Mouse (Mus musculus) right cerebral cortex, postnatal 25 days (tissue): ENCODE results near the gene Rnase13.
"Not testable (repeated sequence)": the region's sequence is repeated elsewhere in the genome, so short reads cannot be mapped to it uniquely, and the experiment has no call there.

Experiments used
- DNase-seq: peaks from one replicate; pipeline ENCODE4 v3.0.0; 2022

Gene Rnase13

DNA sequence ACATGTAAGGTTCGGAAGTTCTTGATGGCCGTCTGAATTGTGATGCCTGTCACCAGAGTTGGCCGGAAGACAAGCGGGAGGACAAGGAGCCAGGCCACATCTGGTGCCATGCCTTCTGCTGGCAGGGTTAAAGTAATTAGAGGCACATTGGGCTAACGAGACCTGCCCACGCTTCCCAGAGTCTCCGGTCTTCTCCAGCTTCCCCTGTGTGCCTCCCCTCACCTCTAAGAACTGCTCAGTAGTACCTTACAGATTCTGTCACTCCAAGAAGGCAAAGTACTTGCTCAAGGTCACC is at the start of gene Rnase13:
TSS of gene Rnase13 (minus strand) at position 203 of the 295 bp plus-strand sequence.
- no peak for DNase-seq

DNA sequence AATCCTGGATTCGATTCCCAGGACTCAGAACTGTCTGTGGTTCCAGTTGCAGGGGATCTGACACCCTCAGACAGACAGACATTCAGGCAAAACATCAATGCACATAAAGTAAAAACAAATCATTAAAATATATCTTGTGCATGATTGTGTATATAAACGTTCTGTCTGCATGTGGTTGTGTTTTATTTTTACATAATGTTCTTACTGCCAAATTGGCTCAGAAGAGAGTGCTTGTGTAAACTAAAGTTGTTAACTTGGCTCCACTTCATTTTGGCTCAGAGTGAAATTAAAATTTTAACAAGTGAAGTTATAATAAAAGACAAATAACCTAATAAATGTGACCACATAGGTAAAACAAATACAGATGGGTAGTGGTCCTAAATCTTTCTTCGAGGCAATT is 44.8 kb upstream of the Rnase13 start:
- DNase-seq, result no peak

DNA sequence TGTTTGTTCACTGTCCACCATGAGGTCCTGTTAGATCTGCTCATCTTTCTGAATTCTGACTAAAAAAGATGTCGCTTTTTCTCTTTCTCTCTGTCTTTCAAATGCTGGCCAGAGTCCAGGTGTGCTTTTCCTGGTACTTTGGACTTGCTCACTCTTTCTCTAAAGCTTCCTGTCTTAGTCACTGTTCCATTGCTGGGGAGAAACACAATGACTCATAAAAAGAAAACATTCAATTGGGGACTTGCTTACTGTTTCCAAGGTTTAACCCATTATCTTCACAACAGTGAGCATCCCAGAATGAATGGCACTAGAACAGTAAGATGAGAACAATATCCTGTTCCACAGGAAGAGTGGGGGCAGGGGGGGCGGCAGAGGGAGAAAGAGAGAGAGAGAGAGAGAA is 37.7 kb upstream of the Rnase13 start:
- no peak for DNase-seq

DNA sequence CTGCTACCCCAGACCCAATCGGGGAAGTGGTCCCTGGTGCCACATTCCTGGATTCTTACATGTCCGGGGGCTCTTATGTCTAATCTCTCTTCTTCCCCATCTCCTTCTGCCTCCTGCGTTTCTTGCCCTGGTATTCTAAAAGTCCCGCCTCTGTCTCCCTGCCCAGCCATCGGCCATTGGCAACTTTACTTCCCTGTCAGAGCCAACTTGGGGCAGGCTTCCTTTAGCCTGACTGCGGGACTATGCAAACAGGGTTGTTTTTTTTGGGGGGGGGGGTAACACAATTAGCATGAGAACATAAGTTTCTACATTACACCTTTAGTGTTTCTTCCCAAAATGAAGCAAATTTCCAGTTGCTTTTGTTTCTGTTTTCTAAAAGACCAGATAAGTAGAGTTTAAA is 20.8 kb upstream of the Rnase13 start:
- no peak for DNase-seq

DNA sequence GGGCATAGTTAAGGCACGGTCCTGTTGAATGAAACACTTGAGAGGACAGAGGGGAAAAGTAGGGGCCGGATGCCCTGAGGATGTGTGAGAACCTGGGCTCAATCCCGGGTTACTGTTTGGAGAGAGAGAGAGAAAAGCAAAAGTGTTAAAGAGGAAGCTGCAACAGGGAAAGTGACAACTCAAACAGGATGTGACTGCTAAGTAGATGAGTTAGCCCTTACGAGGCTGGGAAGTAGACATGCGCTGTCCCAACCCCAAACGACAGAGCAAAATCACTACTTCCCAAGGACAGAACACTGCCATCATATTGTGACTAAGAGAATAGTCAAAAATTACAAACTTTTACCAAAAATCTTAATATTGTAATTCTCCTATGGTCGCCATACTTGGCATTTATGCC is 19.7 kb upstream of the Rnase13 start:
- no peak for DNase-seq

DNA sequence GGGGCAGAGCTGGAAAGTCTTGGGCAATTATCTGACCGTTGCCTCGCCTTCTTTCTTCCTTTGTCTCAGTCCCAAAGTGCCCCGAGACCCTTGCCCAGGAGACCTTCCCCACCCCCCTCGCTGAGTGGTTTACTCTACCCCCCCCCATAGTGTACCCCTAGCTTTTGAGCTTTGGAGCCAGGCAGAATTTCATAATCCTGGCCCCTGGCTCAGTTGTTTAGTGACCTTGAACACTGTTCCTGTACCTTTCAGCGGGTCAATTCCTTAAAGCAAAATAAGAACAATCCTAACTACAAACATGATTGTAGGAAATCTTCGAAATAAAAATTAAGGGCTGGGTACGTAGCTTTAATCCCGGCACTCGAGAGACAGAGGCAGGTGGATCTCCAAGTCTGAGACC is 19.0 kb upstream of the Rnase13 start:
- DNase-seq, result no peak

DNA sequence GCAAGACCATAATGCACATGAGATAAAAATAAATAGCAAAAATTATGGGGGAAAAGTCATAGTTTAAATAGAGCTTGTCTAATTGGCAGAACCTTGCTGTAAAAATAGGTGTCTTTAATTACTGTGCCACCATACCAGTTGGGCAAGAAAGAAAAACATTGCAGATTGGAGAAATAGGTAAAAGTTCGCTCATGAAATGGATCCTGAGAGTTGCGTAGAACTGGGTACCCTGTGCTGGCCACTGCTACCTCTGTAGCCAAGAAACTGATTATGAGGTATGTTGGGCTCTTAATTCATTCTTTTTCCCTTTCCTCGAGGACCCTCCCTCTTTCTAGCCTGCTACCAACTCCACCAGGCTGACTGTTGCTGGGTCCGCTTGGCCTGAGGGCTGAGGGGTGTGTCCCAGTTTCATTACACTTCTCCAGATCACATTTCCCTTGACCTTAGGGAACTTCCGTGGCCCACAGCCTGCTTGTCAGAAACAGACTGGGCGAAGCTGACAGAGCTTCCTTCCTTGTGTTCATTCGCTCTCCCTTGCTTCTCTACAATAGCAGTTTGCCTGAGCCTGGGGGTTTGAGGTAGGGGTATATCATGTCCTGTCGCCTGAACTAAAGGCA is 18.5 kb upstream of the Rnase13 start:
- no peak for DNase-seq

DNA sequence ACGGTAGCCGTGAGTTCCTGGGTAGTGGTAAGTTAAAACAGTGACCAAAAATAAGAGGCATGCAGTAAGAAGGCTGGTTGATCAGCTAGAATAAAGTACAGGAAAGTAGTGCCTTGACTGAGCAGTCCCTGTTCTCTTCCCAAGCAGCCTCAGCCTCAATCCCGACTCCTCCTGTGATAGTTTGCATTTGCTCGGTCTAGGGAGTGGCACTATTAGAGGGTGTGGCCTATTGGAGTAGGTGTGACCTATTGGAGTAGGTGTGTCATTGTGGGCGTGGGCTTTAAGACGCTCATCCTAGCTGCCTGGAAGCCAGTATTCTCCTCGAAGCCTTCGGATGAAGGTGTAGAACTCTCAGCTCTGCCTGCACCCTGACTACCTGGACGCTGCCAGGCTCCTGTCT is 16.4 kb upstream of the Rnase13 start:
- no peak for DNase-seq

DNA sequence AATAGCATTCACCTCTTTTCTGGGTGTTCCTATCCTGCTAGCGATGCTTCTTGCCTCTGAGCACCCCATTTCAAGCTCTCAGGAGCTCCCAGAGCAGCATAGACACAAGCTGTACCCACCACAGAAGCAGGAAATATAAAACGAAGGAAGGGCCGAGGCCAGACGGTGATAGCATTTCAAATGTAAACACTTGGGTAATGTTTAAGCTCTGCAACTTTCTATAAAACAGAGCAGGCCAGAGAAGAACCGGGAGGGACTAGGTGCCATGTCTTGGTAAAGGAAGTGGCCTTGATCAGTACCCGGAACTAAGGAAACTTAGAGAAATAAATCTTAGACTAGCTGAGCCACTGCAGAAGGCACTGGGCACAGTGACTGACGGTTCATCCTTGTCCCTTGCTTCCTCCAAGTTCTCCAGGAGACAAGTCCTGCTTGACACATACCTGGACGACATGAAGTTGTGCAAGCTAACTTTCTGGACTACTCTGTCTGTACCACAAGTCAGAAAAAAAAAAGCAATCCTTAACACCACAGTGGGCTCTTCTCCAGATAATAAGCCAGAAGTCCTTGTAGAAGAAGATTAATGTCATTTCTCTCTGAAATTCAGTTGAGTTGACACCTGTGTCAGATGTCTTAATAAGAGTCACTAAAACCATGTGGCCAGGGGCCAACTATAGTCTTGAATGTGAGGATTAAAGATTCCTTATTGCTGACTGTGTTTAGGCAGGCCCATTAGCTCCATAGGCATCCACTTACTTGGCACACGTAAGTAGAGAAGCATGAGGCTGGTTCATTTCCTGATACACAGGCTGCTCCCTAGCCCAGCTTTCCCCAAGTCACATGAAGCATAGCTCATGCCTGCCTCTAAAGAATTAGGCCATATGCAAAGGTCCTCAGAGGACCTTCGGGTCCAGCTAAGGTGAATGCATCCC is 9.8 kb upstream of the Rnase13 start:
- DNase-seq, result no peak

DNA sequence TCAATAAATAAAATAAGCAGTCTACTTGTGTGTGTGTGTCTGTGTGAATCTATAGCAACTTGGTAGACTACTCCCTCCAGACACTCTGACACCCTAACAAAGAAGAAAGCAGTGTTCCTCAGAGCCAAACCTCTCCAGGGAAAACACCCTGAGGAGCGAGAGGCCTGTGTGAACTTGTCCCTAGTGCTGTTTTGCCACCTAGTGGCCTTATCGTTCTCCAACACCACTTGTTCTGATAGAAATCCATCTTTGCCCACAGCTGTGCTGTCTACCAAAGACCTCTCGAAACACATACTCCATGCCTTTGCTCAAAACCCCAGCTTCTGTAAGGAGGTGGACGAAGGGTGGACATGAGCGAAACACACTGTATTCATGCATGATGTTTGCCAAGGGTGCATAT is 8.3 kb upstream of the Rnase13 start:
- peak; percentile 37 for DNase-seq

DNA sequence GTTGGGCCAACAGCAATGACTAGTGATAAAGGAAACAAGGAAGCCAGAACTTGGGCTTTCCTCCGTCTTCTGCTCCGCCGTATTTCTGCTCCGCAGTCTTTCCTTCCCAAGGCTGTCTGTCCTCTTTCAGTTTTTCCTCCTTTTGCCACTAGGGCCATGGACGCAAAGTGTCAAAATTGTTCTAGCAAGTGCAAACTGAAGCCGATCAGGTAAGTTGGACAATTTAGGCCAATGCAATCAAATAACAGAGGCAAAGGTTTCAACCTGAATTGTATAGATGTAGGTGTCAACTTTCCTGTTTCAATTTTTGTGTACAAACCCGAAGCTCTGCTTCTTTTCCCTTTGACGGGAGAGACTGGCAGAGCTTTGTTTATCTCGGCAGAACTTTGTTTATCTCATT is 7.4 kb upstream of the Rnase13 start:
- no peak for DNase-seq

DNA sequence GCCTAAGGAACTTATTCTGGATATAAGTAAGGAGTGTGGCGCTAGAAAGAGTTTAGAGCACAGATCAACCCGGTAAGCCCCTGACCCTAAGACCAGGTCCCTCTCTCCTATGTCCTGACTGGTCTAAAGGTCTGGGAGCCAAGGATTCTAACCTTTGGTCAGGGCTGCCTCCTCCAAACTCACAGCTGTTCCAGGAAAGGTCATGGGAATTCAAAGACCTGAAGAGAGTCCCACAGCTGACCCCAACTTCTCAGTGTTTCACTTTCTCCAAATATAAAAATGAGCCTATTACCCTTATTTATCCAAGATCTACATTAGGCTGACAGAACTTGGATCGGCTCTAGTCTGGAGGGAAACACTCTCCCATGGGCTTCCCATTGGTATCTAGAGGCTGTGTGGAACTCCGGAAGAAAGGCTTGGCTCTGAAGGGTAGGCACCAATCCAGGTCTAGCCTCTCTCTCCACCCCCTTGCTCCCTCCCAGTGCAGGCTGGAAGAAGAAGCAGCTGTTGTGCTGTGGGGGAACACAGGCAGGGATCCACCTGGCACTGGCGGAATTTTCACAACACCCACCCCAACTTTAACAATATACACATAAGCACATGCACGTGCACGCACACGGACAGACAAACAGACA is 6.9 kb upstream of the Rnase13 start:
- DNase-seq, result peak; percentile 71

DNA sequence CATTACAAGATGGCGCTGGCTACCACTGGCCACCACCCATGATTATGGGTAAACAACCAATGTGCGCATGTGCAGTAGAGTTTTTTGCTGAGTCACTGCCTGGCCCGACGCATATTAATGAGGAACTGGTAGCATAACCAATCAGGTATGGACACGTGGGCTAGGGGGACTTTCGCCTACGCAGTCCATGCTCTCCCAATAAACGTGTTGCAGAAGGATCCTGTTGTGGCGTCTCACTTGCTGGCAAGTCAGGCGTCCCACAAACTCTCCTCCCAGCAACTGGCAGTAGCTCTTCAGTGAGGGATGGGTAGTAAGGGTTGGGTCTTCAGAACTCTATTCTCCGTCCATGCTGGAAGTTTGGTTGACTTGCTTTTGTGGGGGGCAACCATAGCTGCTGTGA is 4.4 kb upstream of the Rnase13 start:
- not testable (repeated sequence) for DNase-seq

DNA sequence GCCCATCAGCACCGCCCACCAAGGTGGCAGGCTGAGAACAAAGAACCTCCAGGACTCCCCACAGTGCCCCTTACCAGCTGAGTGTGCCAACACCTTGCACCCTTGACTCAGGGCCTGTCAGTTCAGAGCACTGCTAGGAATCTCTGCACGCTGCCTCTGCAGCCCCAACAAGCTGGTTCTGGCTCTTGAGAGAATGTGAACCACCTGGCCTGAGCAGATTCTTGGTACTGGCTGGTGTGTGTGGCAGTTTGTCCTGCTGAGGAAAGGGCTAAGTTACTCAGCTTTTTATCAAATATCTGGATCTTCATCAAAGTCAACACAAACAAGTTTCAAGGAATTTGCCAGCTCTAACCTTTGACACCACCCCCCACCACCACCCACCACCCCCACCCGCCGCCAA is 919 bp upstream of the Rnase13 start:
- no peak for DNase-seq

DNA sequence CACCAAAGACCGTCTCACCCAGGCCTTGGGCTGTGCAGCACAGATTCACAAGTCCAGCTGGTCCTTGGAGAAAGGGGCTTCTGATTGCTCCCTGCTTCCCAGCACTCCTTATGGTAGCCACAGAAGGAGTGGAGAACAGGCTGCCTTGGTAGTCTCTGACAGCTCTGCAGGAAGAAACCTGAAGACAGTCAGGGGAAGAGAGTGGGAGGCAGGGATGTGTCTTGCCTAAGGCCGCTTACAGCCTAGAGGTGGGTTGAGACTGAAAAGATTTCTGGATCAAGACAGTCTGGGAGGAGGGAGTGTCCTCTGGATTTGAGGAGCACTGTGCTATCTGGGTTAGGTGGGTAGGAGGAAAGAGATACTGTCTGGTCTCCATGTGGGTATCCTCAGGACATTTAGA is 337 bp upstream of the Rnase13 start:
- DNase-seq, result no peak

DNA sequence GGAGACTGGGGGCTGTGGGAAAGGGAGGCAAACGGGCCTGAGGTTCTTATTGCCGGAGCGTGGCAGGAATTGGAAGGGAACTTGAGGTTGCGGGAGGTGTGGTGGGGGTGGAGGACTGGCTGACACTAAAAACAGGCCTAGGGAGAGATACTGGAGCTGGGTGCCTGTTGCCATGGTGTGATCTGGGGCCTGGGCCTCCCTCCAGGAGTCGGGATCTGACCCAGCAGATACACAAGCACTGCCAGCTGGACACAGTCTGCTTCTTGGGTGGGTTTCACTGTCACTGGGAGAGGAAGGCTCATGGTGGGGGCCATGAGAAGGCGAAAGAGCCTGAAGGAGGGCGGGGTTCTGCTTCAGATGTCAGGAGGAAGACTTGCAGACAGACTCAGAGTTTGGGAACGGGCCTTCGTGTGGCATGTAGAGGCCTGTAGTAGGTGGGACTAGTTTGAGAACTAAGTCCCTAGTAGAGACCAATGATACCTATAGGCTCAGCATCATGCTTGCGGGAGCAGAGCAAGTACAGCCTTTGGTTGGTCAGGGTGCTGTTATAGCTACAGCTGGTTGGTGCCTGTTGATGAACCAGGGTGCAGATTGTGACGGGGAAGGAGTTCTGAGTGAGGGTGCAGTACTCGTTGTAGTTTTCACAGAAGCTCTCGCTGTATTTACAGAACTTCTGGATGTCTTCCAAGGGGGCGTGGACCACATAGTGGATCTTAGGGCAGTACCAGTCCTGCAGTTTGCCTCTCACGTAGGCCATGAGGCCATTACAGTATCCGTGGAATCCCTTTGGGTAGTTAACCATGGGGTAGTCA is 608 bp downstream of the Rnase13 start:
- peak; percentile 41 for DNase-seq

DNA sequence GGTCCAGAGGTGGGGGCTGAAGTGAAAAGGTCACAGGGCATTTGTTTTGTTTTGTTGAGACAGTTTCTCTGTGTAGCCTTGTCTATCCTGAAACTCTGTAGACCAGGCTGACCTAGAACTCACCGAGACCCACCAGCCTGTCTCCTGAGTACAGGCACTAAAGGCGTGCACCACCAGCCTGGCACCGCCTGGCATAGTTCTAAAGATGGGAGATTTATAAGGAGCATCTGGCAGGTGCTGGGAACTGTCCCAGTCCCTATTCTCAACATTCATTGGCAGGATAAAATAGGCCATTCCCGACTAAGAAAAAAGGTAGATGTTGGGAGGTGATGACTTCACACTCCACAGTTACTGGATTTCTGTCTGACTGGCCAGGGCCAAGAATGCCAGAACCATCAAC is 3.6 kb downstream of the Rnase13 start:
- DNase-seq, result no peak

DNA sequence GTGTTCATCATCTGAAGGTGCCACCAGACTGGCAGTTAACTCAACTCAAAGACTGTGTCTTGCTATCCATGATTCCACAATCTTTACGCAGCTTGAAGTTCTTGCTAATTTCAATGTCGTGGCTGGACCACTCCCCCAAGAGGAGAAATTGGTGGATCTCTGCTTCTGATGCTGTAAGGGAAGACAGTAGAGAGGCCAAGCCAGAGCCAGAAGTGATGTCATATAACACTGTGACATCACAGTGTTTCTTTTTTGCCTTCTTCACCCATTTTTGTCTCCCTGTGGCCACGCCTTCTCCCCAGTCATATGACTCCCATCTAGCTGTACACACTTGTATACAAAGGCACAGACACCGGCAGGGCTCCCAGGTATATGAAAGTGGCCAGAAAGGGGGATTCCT is 4.4 kb downstream of the Rnase13 start, which contains the start of gene Tppp2:
TSS of gene Tppp2 (plus strand) at position 301 of the 400 bp plus-strand sequence.
- DNase-seq, result no peak

DNA sequence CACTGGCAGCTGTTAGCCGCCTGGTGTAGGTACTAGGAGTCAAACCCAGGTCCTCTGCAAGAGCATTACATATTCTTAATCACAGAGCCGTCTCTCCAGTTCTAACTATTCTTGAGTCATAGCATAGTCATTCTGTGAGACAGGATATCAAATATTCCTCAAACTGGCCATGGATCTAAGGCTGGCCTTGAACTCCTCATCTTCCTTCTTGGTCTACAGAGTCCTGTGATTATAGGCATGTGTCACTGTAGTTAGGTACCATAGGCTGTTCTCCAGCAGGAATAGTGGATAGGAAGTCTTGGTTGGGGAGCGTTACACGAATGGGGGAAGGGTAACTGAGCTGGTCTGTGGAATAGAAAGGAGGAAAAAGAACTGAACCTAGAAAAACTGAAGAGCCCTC is 6.0 kb downstream of the Rnase13 start:
- no peak for DNase-seq

DNA sequence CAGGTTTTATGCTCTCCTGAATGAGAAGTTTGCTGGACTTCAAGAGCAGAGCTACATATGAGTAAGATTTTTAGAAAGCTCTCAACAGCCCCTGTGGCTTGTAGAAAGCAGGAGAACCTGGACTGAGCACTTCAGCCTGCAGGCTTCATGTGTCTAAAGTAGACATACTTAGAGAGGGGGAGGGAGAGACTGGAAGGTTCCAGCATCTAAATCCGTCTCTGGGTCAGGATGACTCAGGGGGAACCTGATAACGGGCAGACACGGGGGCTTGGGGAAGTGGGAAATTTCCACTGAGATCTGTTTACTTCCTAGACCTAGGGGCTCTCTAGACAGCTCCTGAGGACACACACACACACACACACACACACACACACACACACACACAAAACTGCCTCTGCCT is 7.5 kb downstream of the Rnase13 start:
- no peak for DNase-seq

DNA sequence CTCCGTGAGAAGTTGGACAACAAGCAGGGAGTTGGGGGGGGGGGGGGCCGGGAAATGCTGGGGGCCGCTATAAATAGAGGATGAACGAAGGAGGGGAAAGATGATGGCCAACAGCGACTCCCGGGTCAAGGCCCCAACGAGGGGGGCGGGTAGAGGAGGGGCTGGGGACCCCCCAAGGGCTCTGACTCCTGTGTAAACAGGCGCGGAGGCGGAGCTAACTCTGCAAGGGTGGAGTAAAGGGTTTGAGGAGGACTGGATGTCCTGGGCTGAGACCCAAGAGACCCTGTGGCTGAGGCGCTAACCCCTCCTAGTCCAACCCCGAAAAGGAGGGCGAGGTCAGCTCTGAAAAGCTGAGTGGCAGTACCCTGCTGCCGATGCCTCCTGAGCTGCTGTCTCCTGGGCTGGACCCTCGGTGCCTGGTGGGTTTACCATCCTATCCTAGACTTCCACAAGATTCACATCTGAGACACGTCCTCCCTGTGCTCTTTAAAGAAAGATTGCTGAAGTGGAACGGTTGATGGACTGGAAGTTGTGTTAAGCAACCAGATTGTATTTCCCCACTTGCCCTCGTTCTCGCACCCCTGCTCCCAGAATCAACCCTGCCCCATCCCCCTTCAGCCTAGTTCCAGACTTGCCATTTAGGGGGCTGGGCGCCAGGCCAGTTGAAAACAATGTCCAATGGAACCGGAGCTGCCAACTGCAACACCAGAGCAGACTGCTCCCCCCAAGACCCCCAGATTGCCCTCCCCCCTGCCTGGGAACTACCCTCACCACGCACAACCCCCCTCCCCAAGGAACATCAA is 8.4 kb downstream of the Rnase13 start, which contains the start of gene Ndrg2:
TSS of gene Ndrg2 (minus strand) at position 199 of the 803 bp plus-strand sequence.
- DNase-seq, result peak; percentile 62
